ENCODE assay signal across 26 mouse cellular contexts in the genomic region with DNA sequence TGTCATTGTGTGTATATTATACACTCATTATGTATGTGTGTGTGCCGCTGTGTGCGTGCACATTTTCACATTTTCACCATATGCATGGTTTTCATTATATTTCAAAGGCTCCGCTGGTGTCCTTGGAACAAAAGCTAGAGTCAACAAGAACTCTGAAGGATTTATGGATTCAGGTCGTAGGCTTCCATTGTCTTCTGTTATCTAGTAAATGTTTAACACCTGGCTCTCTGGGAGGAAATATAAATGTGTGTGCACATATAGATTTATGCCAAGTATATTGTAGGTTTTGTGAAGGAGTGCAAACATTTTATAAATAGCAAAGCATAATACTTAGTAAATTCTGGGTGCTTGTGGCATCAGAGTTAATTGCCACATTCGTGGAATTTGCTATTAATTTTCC.
"Had no signal": no experiment of that assay in that cellular context is flagged by ENCODE, and none has a peak within 500 bp of the region (broad histone marks: within the 10 kb centered on the region; RNA-seq: fewer than 3 reads in every experiment).

No protein-coding gene starts in this region.

- H3K9ac ChIP-seq: heart, embryonic 13.5 days; heart, embryonic 15.5 days; hindbrain, embryonic 13.5 days; hindbrain, embryonic 15.5 days; kidney, embryonic 15.5 days; limb, embryonic 13.5 days; limb, embryonic 15.5 days; liver, embryonic 12.5 days; liver, embryonic 14.5 days had no signal

- H3K27me3 ChIP-seq: heart, embryonic 13.5 days; heart, embryonic 15.5 days; hindbrain, embryonic 13.5 days; hindbrain, embryonic 15.5 days; kidney, embryonic 15.5 days; limb, embryonic 13.5 days; limb, embryonic 15.5 days; liver, embryonic 12.5 days had no signal

- H3K4me3 ChIP-seq: heart, adult 2 months; heart, embryonic 13.5 days; heart, embryonic 15.5 days; hindbrain, embryonic 13.5 days; hindbrain, embryonic 15.5 days; kidney, embryonic 15.5 days; layer of hippocampus, adult 2 months; left cerebral cortex, adult 2 months; limb, embryonic 13.5 days; limb, embryonic 15.5 days; liver, embryonic 12.5 days had no signal

- H3K27ac ChIP-seq: heart, adult 2 months; heart, embryonic 13.5 days; heart, embryonic 15.5 days; hindbrain, embryonic 13.5 days; hindbrain, embryonic 15.5 days; hindbrain, postnatal 0 days; kidney, embryonic 15.5 days; kidney, postnatal 0 days; layer of hippocampus, adult 2 months; left cerebral cortex, adult 2 months; limb, embryonic 13.5 days; limb, embryonic 15.5 days; liver, embryonic 12.5 days; liver, embryonic 14.5 days had no signal

- DNase-seq: gastrocnemius, postnatal 14 days; gastrocnemius, postnatal 36 days; heart, adult 11 months; heart, adult 2 months; heart, postnatal 14 days; heart, postnatal 36 days; kidney, adult 11 months; kidney, adult 2 months; kidney, adult 9 months; kidney, postnatal 14 days; kidney, postnatal 4 days; left cerebral cortex, postnatal 4 days had no signal

- H3K36me3 ChIP-seq: heart, embryonic 15.5 days; hindbrain, embryonic 13.5 days; hindbrain, embryonic 15.5 days had no signal

- H3K4me2 ChIP-seq: heart, embryonic 11.5 days; heart, embryonic 13.5 days; heart, embryonic 15.5 days; hindbrain, embryonic 13.5 days; hindbrain, embryonic 15.5 days; kidney, embryonic 15.5 days; limb, embryonic 13.5 days; limb, embryonic 15.5 days; liver, embryonic 12.5 days had no signal

- ATAC-seq: hindbrain, postnatal 0 days; liver, embryonic 12.5 days had no signal

- H3K9me3 ChIP-seq: heart, embryonic 13.5 days; heart, embryonic 15.5 days; hindbrain, embryonic 13.5 days; hindbrain, embryonic 15.5 days; kidney, embryonic 15.5 days; limb, embryonic 13.5 days; limb, embryonic 15.5 days; liver, embryonic 12.5 days had no signal
